In genomic region chr13:93305149-93305548, GRCm38 (mm10) we compare ENCODE assay signal across 7 mouse cellular contexts. TPM values are rescaled to one million over a fixed set of nuclear protein-coding genes. Genes with fewer than 3 reads are reported as not detected.
DNase-seq lines count a peak whose midpoint lies in the region; ATAC-seq and TF ChIP-seq lines count a peak whose summit lies in the region.

No protein-coding gene starts in this region.

- no peak for ATAC-seq in lung, postnatal 0 days
- ATAC-seq in liver, embryonic 12.5 days, result no peak
- no peak for ATAC-seq in stomach, postnatal 0 days (ENCODE audit: low FRiP score, low TSS enrichment)

- peak overlapping the region; percentile 94 for H3K4me3 ChIP-seq in lung, postnatal 0 days (ENCODE audit: low read depth, low read length)
- H3K4me3 ChIP-seq in forebrain, embryonic 10.5 days, result peak overlapping the region; percentile 87
- H3K4me3 ChIP-seq in liver, embryonic 12.5 days, result peak overlapping the region; percentile 82
- peak overlapping the region; percentile 90 for H3K4me3 ChIP-seq in stomach, postnatal 0 days (ENCODE audit: low read depth, low read length)

- TF ChIP-seq CTCF in lung, postnatal 0 days (IDR thresholded peaks at IDR 0.05), result no peak
- TF ChIP-seq CTCF in stomach, postnatal 0 days (IDR thresholded peaks at IDR 0.05; ENCODE audit: low read depth), result 0 out of 2 replicates have a peak, but pooled peaks have one; percentile 15

- peak overlapping the region; percentile 97 for H3K4me2 ChIP-seq in lung, postnatal 0 days (replicated peaks; ENCODE audit: low read depth, low read length)
- H3K4me2 ChIP-seq in liver, embryonic 12.5 days, result peak overlapping the region; percentile 90
- H3K4me2 ChIP-seq in stomach, postnatal 0 days (replicated peaks; ENCODE audit: low read depth), result peak overlapping the region; percentile 86

- H3K27me3 ChIP-seq in lung, postnatal 0 days (replicated peaks; ENCODE audit: insufficient read depth, low read length), result no peaks in the 10 kb centered on the region
- no peaks in the 10 kb centered on the region for H3K27me3 ChIP-seq in forebrain, embryonic 10.5 days (ENCODE audit: poor library complexity, severe bottlenecking)
- no peaks in the 10 kb centered on the region for H3K27me3 ChIP-seq in liver, embryonic 12.5 days (replicated peaks)
- H3K27me3 ChIP-seq in stomach, postnatal 0 days (ENCODE audit: control insufficient read depth, insufficient read depth, low read length), result no peaks in the 10 kb centered on the region

- H3K9ac ChIP-seq in lung, postnatal 0 days (replicated peaks; ENCODE audit: low read depth), result no peak overlapping the region
- peak overlapping the region; percentile 96 for H3K9ac ChIP-seq in liver, embryonic 12.5 days
- H3K9ac ChIP-seq in stomach, postnatal 0 days (ENCODE audit: low read length), result no peak overlapping the region

- intact Hi-C loops in gastrocnemius, postnatal 36 days (cut with DNase I), result no loop called here

- peak; percentile 11 for DNase-seq in lung, postnatal 0 days (ENCODE audit: low spot score)
- DNase-seq in lung, postnatal 14 days, result no peak
- DNase-seq in forebrain, embryonic 10.5 days (ENCODE audit: extremely low spot score, low spot score), result no peak
- DNase-seq in stomach, postnatal 0 days (ENCODE audit: low spot score), result no peak
- no peak for DNase-seq in gastrocnemius, postnatal 36 days
- no peak for DNase-seq in adrenal gland, postnatal 4 days (ENCODE audit: low spot score in 2 of 2)

- no peaks in the 10 kb centered on the region; the same call in 1 of the 2 replicates for H3K4me1 ChIP-seq in lung, postnatal 0 days (ENCODE audit: insufficient read depth, low read depth, low read length)
- peaks cover 53% of the 10 kb centered on the region for H3K4me1 ChIP-seq in forebrain, embryonic 10.5 days
- peaks cover 49% of the 10 kb centered on the region for H3K4me1 ChIP-seq in liver, embryonic 12.5 days
- H3K4me1 ChIP-seq in stomach, postnatal 0 days (replicated peaks; ENCODE audit: control insufficient read depth, insufficient read depth), result no peaks in the 10 kb centered on the region

- 6% methylated on average over 7 of the region's 7 CpGs for WGBS in lung, postnatal 0 days
- 17% methylated on average over 7 of the region's 7 CpGs for WGBS in forebrain, embryonic 10.5 days
- 8% methylated on average over 7 of the region's 7 CpGs for WGBS in liver, embryonic 12.5 days (ENCODE audit: insufficient replicate concordance)
- WGBS in stomach, postnatal 0 days, result 8% methylated on average over 7 of the region's 7 CpGs

- H3K36me3 ChIP-seq in lung, postnatal 0 days (ENCODE audit: insufficient read depth, low read length), result no peaks in the 10 kb centered on the region
- H3K36me3 ChIP-seq in forebrain, embryonic 10.5 days (replicated peaks), result no peaks in the 10 kb centered on the region
- no peaks in the 10 kb centered on the region for H3K36me3 ChIP-seq in liver, embryonic 12.5 days
- no peaks in the 10 kb centered on the region for H3K36me3 ChIP-seq in stomach, postnatal 0 days (ENCODE audit: control insufficient read depth, insufficient read depth, low read length)

- H3K27ac ChIP-seq in lung, postnatal 0 days (ENCODE audit: low read length), result no peak overlapping the region
- H3K27ac ChIP-seq in forebrain, embryonic 10.5 days, result peak overlapping the region; percentile 97; the same call in 1 of the 2 replicates
- peak overlapping the region; percentile 93; the same call in 1 of the 2 replicates for H3K27ac ChIP-seq in liver, embryonic 12.5 days
- H3K27ac ChIP-seq in stomach, postnatal 0 days (replicated peaks), result no peak overlapping the region

- H3K9me3 ChIP-seq in lung, postnatal 0 days (ENCODE audit: low read length), result no peaks in the 10 kb centered on the region
- no peaks in the 10 kb centered on the region for H3K9me3 ChIP-seq in forebrain, embryonic 10.5 days
- no peaks in the 10 kb centered on the region for H3K9me3 ChIP-seq in liver, embryonic 12.5 days (replicated peaks)
- H3K9me3 ChIP-seq in stomach, postnatal 0 days (ENCODE audit: control insufficient read depth, low read length), result no peaks in the 10 kb centered on the region

- TF ChIP-seq EP300 in lung, postnatal 0 days (IDR thresholded peaks at IDR 0.05), result no peak
- no peak for TF ChIP-seq EP300 in stomach, postnatal 0 days (optimal IDR thresholded peaks at IDR 0.05)

RNA-seq across cellular contexts. Expression of gene Homer1, which starts 5.7 kb away (rescaled TPM):
- polyA plus RNA-seq in lung, postnatal 0 days (2015; fragmentation: Nextera tagmentation; extraction: Ambion mirVana), result 2.3 and 2.7 TPM in 2 replicates
- 7.9 TPM in 2 replicates for polyA plus RNA-seq in forebrain, embryonic 10.5 days (2016; fragmentation: Nextera tagmentation; extraction: Ambion mirVana)
- 7.1 and 8.2 TPM in 2 replicates for polyA plus RNA-seq in liver, embryonic 12.5 days (2016; fragmentation: Nextera tagmentation; extraction: Ambion mirVana)
- 2.2 and 2.4 TPM in 2 replicates for polyA plus RNA-seq in stomach, postnatal 0 days (2015; fragmentation: Nextera tagmentation; extraction: Ambion mirVana)
- 100 to 1,000 TPM in 1 of 2 experiments, 10 to 100 TPM in 1; 86.4 to 108 TPM for total RNA-seq in gastrocnemius, postnatal 36 days (2021)
- 10 to 100 TPM; 16.7 to 18.2 TPM for total RNA-seq in adrenal gland, postnatal 4 days (2021)

Comparison
In these comparisons a context has a peak if more than half of its experiments do, and no peak if none do; other contexts are left out.
1. H3K27ac ChIP-seq: peak in forebrain, embryonic 10.5 days (single experiment) and liver, embryonic 12.5 days (single experiment); none in lung, postnatal 0 days (single experiment) and stomach, postnatal 0 days (single experiment).
2. Peak in every context shown above with its lines, with median percentiles within 50 percentile points of each other: H3K4me2 ChIP-seq and H3K4me3 ChIP-seq.